Mouse (Mus musculus) midbrain, embryonic 16.5 days (tissue): Measurements from ENCODE around the gene Cd109. TPM values are rescaled to one million over a fixed set of nuclear protein-coding genes. Genes with fewer than 3 reads are reported as not detected.

ENCODE experiments used
- ATAC-seq: fragments of 200-750 bp; cut with Nextera tagmentation; 2 replicates; pipeline ENCODE4 v1.8.0; 2017; ENCODE audit warnings: moderate TSS enrichment
- H3K27ac ChIP-seq: fragments of 300-500 bp; sonication (generic); 2 replicates; pipeline ENCODE4 v1.5.1; 2014; ENCODE audit warnings: mild to moderate bottlenecking, low read length, mixed read lengths
- H3K27me3 ChIP-seq: fragments of 300-500 bp; sonication (generic); 2 replicates; pipeline ENCODE4 v1.6.1; 2014; ENCODE audit warnings: low read depth, low read length, mixed read lengths; ENCODE audit not compliant: control insufficient read depth, insufficient read depth
- H3K36me3 ChIP-seq: fragments of 300-500 bp; sonication (generic); 2 replicates; pipeline ENCODE4 v1.6.1; 2014; ENCODE audit warnings: mild to moderate bottlenecking, low read length, moderate library complexity, mixed read lengths; ENCODE audit not compliant: control insufficient read depth, insufficient read depth
- H3K4me1 ChIP-seq: fragments of 300-500 bp; sonication (generic); 2 replicates; pipeline ENCODE4 v1.6.1; 2014; ENCODE audit warnings: mild to moderate bottlenecking, low read length, mixed read lengths; ENCODE audit not compliant: control insufficient read depth, insufficient read depth
- H3K4me2 ChIP-seq: fragments of 300-500 bp; sonication (generic); 2 replicates; pipeline ENCODE4 v1.6.1; 2014; ENCODE audit warnings: mild to moderate bottlenecking, low read length, mixed read lengths
- H3K4me3 ChIP-seq: fragments of 300-500 bp; sonication (generic); 2 replicates; pipeline ENCODE4 v1.5.1; 2014; ENCODE audit warnings: low read depth, mild to moderate bottlenecking, low read length, moderate library complexity, mixed read lengths
- H3K9ac ChIP-seq: fragments of 300-500 bp; sonication (generic); 2 replicates; pipeline ENCODE4 v1.6.1; 2014; ENCODE audit warnings: low read depth, low read length, mixed read lengths
- H3K9me3 ChIP-seq: fragments of 300-500 bp; sonication (generic); replicated peaks from 2 replicates; pipeline ENCODE4 v1.6.1; 2014; ENCODE audit warnings: mild to moderate bottlenecking, low read length, mixed read lengths; ENCODE audit not compliant: control insufficient read depth, poor library complexity, severe bottlenecking
- WGBS: fragments of 180-500 bp; shearing (Covaris S2); extraction: QIAGEN DNeasy Blood & Tissue Kit; methylation state at CpG from one replicate; pipeline ENCODE4 v1.1.7; 2014; 5-methylcytosine and 5-hydroxymethylcytosine counted together
- polyA plus RNA-seq: library from polyadenylated mRNA; unstranded; fragments of >200 nt; fragmentation: Nextera tagmentation; extraction: Ambion mirVana; gene quantifications from 2 replicates; pipeline ENCODE4 v1.2.1, GENCODE M21; 2015

Cd109 gene
- polyA plus RNA-seq, 1 experiment from 2014 or later = 1.0 TPM

DNA sequence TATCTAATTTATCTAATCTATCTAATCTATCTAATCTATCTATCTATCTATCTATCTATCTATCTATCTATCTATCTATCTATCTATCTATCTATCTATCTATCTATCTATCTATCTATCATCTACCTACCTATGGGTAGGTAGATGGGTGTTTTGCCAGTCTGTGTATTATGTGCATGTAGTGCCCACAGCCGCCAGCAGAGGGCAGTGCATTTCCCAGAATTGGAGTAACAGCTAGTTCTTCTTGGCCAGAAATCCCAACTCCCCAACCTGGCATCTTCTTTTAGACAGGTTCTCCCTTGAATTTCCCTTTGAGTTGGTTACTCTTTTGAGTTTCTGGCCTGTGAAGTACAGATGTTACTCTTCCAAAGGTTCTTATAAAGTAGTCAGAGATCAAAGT is 85.3 kb downstream of the Cd109 start:
- Histone ChIP-seq H3K9ac (no peak overlapping the region), H3K4me1 (no peaks in the 10 kb centered on the region), H3K4me3 (no peak overlapping the region), H3K36me3 (no peaks in the 10 kb centered on the region), H3K9me3 (no peaks in the 10 kb centered on the region; the same call in 1 of the 2 replicates), H3K27me3 (no peaks in the 10 kb centered on the region), H3K27ac (no peak overlapping the region), H3K4me2 (no peak overlapping the region)
- ATAC-seq = no peak
- 4% methylated on average over 1 of the region's 1 CpGs for WGBS

DNA sequence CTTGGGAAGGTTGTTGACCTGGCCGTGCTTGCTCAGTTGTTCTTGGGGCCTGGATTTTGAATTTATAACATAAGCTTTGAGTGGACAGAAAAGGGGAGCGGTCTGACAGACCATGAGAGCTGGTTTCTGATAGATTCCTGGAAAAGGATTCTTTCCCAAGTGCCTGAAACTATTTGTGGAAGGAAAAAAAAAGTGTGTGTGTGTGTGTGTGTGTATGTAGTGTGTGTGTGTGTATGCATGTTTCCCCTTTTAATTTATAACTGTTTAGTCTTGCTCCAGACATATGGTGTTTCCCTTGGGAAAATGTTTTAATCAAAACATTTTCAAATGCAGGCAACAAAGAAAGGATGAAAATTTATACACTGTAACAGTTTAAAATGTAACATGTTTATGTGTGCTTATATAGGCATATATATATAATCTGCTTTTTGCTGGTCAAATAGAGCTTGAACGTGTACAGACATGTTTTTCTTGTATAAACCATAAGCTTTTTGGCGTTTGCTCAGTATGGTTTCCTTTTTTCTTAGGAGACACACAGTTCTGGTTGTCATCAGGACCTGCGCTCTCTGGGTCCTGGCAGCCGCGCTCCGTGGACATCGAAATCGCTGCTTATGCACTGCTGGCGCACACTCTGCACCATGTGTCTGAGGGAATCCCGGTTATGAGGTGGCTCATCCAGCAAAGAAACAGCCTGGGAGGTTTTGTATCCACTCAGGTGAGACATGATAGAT is 87.3 kb downstream of the Cd109 start:
- WGBS = 92% methylated on average over 12 of the region's 12 CpGs
- H3K27me3 ChIP-seq = no peaks in the 10 kb centered on the region
- no peaks in the 10 kb centered on the region; the same call in none of the 2 replicates for H3K9me3 ChIP-seq
- no peak overlapping the region for H3K9ac ChIP-seq
- no peak for ATAC-seq
- H3K27ac ChIP-seq = no peak overlapping the region
- no peaks in the 10 kb centered on the region for H3K4me1 ChIP-seq
- H3K4me3 ChIP-seq = no peak overlapping the region
- H3K4me2 ChIP-seq = no peak overlapping the region
- no peaks in the 10 kb centered on the region for H3K36me3 ChIP-seq

DNA sequence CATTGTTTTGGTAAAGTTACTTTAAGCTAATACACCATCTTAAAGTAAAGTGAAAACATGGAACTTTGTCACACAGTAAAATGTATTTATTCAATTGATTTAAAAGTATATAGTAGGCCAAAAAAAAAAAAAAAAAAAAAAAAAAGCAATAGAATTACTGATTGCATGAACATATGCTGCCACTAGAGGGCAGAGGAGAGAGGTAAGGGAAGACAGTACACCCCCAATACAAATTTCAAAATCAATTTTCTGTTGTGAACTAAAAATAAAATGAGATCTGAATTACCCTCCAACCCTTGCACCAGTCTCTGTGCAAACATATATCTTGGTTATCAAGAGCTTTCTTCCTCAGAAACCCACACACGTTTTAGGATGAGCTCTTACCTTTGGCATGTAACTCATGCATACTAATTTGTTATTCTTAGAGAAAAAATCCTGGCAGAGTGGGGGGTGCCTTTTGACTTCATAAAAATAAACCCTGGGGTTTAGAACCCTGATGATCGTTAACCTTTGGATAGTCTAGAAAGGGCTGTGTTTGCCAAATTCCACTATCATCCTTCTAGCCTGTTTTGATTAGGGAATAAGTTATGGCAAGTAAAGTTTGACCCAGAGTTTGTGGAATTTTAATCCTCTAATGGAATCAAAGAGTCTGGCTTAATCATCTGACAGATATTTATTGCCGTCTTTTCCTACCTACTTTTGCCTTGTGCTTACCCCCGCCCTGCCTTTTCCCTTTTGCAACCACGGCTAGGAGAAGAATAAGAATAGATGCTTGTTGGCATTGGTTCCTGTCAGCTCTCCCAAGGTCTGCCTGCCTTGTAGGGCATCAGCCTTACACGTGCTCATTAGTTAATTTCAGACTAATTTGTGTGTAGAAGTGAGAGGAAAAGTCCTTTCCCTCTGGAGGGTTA is 105.8 kb downstream of the Cd109 start:
- Histone ChIP-seq H3K4me2 (no peak overlapping the region), H3K27ac (no peak overlapping the region), H3K36me3 (no peaks in the 10 kb centered on the region), H3K27me3 (no peaks in the 10 kb centered on the region), H3K4me1 (no peaks in the 10 kb centered on the region), H3K9me3 (no peaks in the 10 kb centered on the region), H3K9ac (no peak overlapping the region), H3K4me3 (no peak overlapping the region)
- no peak for ATAC-seq
- WGBS = 80% methylated on average over 6 of the region's 6 CpGs

DNA sequence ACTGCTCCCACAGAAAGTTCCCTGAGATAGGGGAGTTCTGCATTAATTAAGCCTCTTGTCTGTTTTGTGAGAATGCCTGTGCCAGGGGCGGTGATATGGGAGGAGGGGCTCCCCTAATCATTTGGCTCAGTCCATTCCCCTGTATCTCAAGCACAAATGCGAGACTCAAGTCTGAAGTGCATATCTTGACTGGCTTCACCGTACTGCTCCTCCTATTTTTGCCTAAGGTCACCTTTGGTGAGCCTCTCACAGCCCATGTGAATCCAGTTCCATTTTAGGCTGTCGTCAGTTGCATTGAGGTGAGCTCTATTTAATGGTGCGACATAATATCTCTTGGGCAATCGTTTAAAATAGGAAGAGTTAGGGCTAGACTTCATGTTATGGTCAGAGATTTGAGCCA is 116.6 kb downstream of the Cd109 start:
- ATAC-seq = no peak
- Histone ChIP-seq H3K4me3 (no peak overlapping the region), H3K4me1 (no peaks in the 10 kb centered on the region), H3K9me3 (no peaks in the 10 kb centered on the region), H3K27me3 (no peaks in the 10 kb centered on the region), H3K27ac (no peak overlapping the region), H3K9ac (no peak overlapping the region), H3K36me3 (no peaks in the 10 kb centered on the region), H3K4me2 (no peak overlapping the region)
- WGBS = 73% methylated on average over 6 of the region's 6 CpGs

DNA sequence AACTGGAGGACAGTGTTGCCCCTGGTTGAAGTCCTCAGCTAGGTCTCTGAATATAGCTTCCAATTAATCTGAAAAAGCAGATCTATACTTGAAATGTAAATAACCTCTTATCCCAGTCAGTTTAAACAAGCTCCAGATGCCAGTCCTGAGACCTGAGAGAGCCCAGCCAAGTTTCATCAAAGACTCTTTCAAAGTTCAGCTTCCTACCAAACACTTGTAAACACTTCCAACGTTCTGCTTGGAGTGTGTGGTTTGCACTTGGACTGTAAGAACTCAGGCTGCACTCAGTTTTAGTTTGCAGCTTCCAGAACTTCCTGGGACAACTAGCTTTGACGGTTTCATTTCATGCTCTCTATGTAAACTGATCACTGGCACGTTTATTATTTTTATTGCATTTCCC is 120.2 kb downstream of the Cd109 start:
- H3K4me3 ChIP-seq = no peak overlapping the region
- H3K9ac ChIP-seq = no peak overlapping the region
- no peaks in the 10 kb centered on the region for H3K36me3 ChIP-seq
- H3K4me2 ChIP-seq = no peak overlapping the region
- no peak overlapping the region for H3K27ac ChIP-seq
- no peaks in the 10 kb centered on the region for H3K4me1 ChIP-seq
- H3K27me3 ChIP-seq = no peaks in the 10 kb centered on the region
- no peaks in the 10 kb centered on the region for H3K9me3 ChIP-seq
- no peak for ATAC-seq
- WGBS = 81% methylated on average over 3 of the region's 3 CpGs

DNA sequence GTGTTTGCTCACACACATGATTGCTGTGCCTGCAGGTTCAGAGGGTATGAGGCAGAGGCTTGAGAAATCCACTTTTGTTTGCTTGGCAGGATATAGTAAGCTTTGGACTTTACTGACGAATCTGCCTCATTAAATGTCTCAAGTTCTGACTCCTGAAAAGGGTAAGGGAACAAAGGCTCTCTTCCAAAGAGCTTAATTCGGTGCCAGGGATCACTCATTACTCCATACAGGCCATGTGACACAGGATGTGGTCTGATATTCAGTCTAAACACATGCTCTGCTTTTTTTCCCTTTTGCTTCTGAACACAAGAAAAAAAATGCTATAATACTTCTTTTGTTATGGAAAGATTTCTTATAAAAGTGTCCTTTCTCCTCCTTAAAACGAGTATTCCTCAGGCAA is 126.7 kb downstream of the Cd109 start:
- Histone ChIP-seq H3K27me3 (no peaks in the 10 kb centered on the region), H3K4me1 (no peaks in the 10 kb centered on the region), H3K9me3 (no peaks in the 10 kb centered on the region), H3K27ac (no peak overlapping the region), H3K9ac (no peak overlapping the region), H3K4me2 (no peak overlapping the region), H3K4me3 (no peak overlapping the region), H3K36me3 (no peaks in the 10 kb centered on the region)
- no peak for ATAC-seq
- 31% methylated on average over 3 of the region's 3 CpGs for WGBS

DNA sequence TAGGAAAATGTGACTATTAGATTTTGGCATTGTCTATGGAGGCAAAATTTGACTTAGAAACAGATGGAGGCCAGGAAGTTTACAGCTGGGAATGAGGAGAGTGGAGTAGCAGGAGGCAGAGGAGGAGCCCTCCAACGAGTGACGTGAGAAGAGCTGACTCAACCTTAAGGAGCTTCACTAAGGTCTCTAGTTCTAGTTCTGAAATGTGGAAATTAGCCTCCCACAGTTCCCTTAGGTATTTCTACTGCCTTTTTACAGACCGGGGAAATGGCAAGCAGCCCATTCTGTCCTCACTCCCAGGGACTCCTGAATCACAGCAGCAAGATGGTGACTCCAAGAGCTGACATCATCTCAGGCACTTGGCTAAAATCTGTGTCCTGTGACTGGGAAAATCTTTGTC is 134.9 kb downstream of the Cd109 start:
- H3K4me2 ChIP-seq = no peak overlapping the region
- H3K4me3 ChIP-seq = no peak overlapping the region
- no peak overlapping the region for H3K9ac ChIP-seq
- H3K9me3 ChIP-seq = no peaks in the 10 kb centered on the region
- no peak overlapping the region for H3K27ac ChIP-seq
- no peak for ATAC-seq
- 87% methylated on average over 3 of the region's 3 CpGs for WGBS
- H3K27me3 ChIP-seq = no peaks in the 10 kb centered on the region
- no peaks in the 10 kb centered on the region for H3K36me3 ChIP-seq
- no peaks in the 10 kb centered on the region for H3K4me1 ChIP-seq
